Mouse (Mus musculus): ENCODE measurements at regions not wholly inside any gene's neighbourhood (a gene's known extent, or its start where the extent isn't known, plus 50 kb on each side); places are given as distances from the start of the nearest gene placed in this dataset.
A peak's percentile ranks its signal among the peaks of the same experiment; 100 is the strongest.
"Not testable (repeated sequence)": the region's sequence is repeated elsewhere in the genome, so short reads cannot be mapped to it uniquely, and the experiment has no call there.

- no peak for DNase-seq
Observed at GRCm38 (mm10) chr17:76703823-76704222, 1152.1 kb upstream of the Fam98a start.

GRCm38 (mm10) chr17:76696219-76696618 is 1144.5 kb upstream of the Fam98a start:
- DNase-seq: no peak

- DNase-seq: no peak
Observed at GRCm38 (mm10) chr17:76658056-76658455, 1106.3 kb upstream of the Fam98a start.

GRCm38 (mm10) chr17:76625976-76626375 is 1074.2 kb upstream of the Fam98a start:
- DNase-seq: no peak

GRCm38 (mm10) chr17:76605237-76605636 is 1053.5 kb upstream of the Fam98a start:
- DNase-seq: no peak

- no peak for DNase-seq
Observed at GRCm38 (mm10) chr17:76578323-76578722, 1026.6 kb upstream of the Fam98a start.

GRCm38 (mm10) chr17:76559725-76560124 is 1008.0 kb upstream of the Fam98a start:
- no peak for DNase-seq

- peak; percentile 5 for DNase-seq
Observed at GRCm38 (mm10) chr17:76545566-76545965, 993.8 kb upstream of the Fam98a start.

- DNase-seq: no peak
Observed at GRCm38 (mm10) chr17:76535772-76536171, 984.0 kb upstream of the Fam98a start.

- DNase-seq: no peak
Observed at GRCm38 (mm10) chr17:76501732-76502131, 950.0 kb upstream of the Fam98a start.

- DNase-seq: no peak
Observed at GRCm38 (mm10) chr17:76500446-76500845, 948.7 kb upstream of the Fam98a start.

GRCm38 (mm10) chr17:76499981-76500380 is 948.2 kb upstream of the Fam98a start:
- DNase-seq: not testable (repeated sequence)

GRCm38 (mm10) chr17:76487347-76487746 is 935.6 kb upstream of the Fam98a start:
- no peak for DNase-seq

- no peak for DNase-seq
Observed at GRCm38 (mm10) chr17:76484130-76484529, 932.4 kb upstream of the Fam98a start.

GRCm38 (mm10) chr17:76451296-76451834 is 899.6 kb upstream of the Fam98a start:
- DNase-seq: no peak
